Mouse (Mus musculus): ENCODE measurements at regions not wholly inside any gene's neighbourhood (a gene's known extent, or its start where the extent isn't known, plus 50 kb on each side); places are given as distances from the start of the nearest gene placed in this dataset.

DNA sequence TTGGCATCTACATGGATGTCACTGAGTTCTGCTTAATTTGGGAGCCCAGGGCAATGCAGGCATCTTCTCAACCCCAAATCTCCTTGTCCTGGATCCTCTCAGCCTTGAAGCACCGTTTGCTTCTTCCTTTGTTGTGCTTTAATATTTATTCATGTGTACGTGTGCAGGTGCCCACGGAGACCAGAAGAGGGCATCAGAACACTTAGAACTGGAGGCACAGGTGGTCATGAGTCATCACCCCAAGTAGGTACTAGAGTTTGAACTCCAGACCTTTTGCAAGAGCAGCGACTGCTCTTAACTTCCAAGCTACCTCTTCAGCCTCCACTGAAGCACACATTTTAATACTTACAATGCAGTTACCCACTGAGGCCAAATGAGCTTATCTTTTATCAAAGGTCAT is 403.0 kb upstream of the Slc35b3 start:
- DNase-seq (ENCODE audit: low spot score), result no peak
- intact Hi-C loops (cut with DNase I), result no loop called here

GRCm38 (mm10) chr13:39362536-39362935 is 401.9 kb upstream of the Slc35b3 start:
- no peak for DNase-seq (ENCODE audit: low spot score)
- intact Hi-C loops (cut with DNase I), result no loop called here

DNA sequence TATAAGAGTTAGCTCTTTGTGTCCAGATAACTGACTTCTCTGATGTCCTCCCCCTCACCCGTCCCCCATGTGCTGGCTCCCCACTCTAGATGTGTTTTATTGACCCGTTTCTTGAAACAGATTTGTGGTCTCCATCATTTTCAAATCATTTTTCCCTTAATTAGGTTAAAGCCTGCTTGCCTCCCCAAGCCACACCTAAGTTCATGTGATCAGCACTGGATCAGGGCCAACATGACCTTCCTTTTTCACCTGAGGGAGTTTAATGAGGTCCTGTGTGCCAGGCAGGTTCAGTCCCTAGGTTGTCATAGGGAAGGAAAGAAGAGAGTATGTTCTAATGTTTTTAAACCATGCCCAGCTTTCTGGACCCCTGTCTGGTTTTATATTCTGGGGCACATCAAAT is 390.9 kb upstream of the Slc35b3 start:
- no peak for DNase-seq (ENCODE audit: low spot score)
- intact Hi-C loops (cut with DNase I), result no loop called here

DNA sequence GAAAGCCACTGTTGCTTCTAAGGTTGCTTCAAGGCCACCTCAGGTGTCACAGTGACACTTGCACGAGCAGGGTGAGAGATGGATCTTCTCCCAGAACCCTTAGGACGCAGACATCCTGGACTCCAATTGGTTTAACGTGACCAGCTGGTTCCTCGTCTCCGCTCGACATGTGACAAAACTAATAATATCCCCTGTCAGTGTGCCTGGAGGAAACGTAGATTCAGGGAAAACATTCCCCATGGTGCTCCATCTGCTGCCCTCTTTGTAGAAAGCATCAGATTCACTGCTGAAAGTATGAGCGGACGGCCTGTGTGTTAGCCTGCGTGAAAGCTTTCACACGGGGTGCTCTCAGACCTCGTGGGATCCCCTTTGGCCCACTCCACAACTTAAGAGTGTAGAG is 390.0 kb upstream of the Slc35b3 start:
- DNase-seq (ENCODE audit: low spot score), result no peak
- intact Hi-C loops (cut with DNase I), result no loop called here

DNA sequence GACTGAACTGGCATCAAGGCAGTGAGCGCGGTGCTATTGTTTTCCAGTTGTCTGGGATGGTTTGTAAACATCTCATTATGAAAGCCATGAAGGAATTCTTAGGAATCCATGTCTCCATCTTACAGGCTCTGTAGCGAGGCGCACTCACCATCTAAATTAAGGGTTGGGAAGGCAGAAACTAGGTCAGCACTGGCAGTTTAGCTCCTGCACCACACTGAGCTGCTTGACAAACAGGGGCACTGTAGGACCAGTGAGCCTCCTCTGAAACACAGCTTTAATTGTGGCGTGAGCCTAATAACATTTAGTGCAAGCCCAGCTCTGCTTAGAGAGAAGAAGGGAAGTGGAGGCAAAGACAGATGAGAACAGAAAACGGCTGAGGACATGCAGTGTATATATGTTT is 387.1 kb upstream of the Slc35b3 start:
- no peak for DNase-seq (ENCODE audit: low spot score)
- intact Hi-C loops (cut with DNase I), result no loop called here

DNA sequence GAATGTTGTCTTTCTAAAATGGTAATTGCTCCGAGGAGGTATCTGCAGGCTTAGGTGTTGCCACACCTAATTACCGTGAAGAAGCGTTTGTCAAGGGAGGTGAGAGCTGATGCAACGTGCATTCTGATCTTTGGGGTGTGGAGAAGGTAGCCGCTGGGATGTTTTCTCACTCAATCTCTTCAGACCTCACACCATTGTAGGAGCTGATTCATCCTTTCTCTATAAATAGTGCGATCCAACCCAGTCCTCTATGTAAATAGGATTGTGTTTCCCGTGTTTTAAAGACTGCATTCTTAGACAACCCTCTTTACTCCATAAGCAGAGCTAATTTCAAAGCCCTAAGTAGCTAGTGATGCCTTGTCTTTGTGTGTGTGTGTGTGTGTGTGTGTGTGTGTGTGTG is 374.2 kb upstream of the Slc35b3 start:
- DNase-seq (ENCODE audit: low spot score), result no peak

GRCm38 (mm10) chr13:39329794-39330193 is 369.1 kb upstream of the Slc35b3 start:
- intact Hi-C loops (cut with DNase I), result no loop called here

More for the DNA sequence above, 374.2 kb upstream of the Slc35b3 start:
- intact Hi-C loops (cut with DNase I), result no loop called here

GRCm38 (mm10) chr13:39326176-39326575 is 365.5 kb upstream of the Slc35b3 start:
- intact Hi-C loops (cut with DNase I), result no loop called here
- DNase-seq (ENCODE audit: low spot score), result no peak

More at GRCm38 (mm10) chr13:39329794-39330193, 369.1 kb upstream of the Slc35b3 start:
- no peak for DNase-seq (ENCODE audit: low spot score)

- intact Hi-C loops (cut with DNase I), result no loop called here
- DNase-seq (ENCODE audit: low spot score), result no peak
Observed at GRCm38 (mm10) chr13:39321111-39321510, 360.4 kb upstream of the Slc35b3 start.

DNA sequence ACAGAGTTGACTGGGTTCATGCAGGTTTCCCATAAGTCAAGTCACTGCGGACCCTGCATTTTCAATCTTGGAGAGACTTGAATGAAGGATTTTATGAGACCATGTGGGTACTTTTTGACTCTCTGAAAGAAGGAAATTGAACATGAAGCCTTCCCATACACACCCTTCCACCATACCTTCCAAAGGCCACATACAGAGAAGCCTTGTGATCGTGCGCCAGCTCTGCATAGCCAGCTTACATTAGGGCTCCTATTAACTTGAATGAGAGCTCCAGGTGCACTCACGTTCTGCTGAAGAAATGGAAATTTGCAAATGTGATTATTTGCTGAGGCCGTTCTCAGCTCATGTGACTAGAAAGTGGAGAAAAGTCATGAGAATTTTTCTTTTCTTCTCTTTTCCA is 349.1 kb upstream of the Slc35b3 start:
- intact Hi-C loops (cut with DNase I), result no loop called here
- DNase-seq (ENCODE audit: low spot score), result no peak

DNA sequence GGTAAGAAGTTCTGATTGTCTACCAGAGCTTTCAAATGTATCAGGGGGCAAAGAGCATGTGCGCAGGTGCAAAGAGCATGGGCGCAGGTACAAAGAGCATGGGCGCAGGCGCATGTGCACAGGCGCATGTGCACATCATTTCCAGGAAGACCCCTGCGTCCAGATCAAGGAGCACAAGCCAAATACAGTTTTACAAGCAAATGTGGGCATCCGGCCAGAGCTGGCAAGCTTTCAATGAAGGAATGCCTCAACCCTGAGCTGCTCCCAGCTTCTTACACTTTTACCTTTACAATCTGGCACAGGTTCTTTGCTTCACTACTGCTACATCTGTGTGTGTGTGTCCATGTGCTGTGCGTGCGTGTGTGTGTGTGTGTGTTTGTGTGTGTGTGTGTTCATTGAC is 347.2 kb upstream of the Slc35b3 start:
- intact Hi-C loops (cut with DNase I), result no loop called here
- DNase-seq (ENCODE audit: low spot score), result no peak

- intact Hi-C loops (cut with DNase I), result no loop called here
- no peak for DNase-seq (ENCODE audit: low spot score)
Observed at GRCm38 (mm10) chr13:39306851-39307250, 346.2 kb upstream of the Slc35b3 start.

- intact Hi-C loops (cut with DNase I), result no loop called here
- no peak for DNase-seq (ENCODE audit: low spot score)
Observed at GRCm38 (mm10) chr13:39297129-39297528, 336.5 kb upstream of the Slc35b3 start.

DNA sequence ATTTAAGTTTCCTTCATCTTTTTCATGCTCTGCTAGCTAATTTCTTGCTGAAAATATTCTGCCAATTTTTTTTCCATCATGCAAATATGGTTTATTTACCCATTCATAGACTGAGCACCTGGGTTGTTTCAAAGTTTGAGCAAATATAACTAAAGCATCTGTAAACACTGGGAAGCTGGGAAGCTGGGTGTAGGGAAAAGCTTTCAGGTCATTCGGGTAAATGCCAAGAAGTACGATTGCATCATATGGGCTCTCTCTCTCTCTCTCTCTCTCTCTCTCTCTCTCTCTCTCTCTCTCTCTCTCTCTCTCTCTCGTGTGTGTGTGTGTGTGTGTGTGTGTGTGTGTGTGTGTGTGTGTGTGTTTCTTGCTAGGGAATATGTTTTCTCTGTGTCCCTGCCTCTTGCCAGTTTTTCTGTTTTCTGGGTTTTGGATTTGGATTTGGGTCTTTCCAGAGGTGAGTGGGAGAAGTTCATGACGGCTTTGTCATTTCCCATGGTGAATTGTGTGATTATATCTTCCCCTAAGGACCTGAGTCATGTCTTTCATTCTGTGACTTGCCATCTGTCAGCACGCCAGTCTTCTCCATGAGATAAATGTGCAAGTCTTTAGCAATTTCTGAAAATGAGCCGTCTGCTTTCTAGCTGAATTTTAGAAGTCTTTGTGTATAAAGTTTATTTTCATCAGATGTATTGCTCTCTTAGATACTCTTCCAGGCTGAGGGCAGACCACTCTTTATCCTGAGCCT is 329.7 kb upstream of the Slc35b3 start:
- intact Hi-C loops (cut with DNase I), result no loop called here
- no peak for DNase-seq (ENCODE audit: low spot score)

DNA sequence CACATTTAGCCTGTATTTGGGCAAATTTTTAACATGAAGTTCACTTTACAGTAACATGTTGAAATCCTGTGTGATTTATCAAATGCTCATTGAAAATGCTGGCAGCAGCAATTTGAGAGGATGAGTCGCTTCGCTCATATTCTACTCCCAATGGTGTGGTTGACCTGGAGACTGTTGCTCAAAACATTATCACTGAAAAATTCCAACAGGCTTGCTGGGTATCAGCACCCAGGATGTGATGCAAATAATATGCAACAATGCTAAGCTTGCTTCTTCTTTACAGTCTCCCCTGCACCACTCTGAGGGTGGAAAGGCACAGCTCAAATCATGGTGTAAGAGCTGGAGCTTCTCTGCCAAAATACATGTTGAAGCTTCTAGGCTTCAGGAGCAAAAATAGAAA is 321.6 kb upstream of the Slc35b3 start:
- no peak for DNase-seq (ENCODE audit: low spot score)
- intact Hi-C loops (cut with DNase I), result no loop called here

- intact Hi-C loops (cut with DNase I), result no loop called here
- DNase-seq (ENCODE audit: low spot score), result no peak
Observed at GRCm38 (mm10) chr13:39278101-39278500, 317.4 kb upstream of the Slc35b3 start.

GRCm38 (mm10) chr13:39266024-39266423 is 305.3 kb upstream of the Slc35b3 start:
- DNase-seq (ENCODE audit: low spot score), result no peak
- intact Hi-C loops (cut with DNase I), result no loop called here

DNA sequence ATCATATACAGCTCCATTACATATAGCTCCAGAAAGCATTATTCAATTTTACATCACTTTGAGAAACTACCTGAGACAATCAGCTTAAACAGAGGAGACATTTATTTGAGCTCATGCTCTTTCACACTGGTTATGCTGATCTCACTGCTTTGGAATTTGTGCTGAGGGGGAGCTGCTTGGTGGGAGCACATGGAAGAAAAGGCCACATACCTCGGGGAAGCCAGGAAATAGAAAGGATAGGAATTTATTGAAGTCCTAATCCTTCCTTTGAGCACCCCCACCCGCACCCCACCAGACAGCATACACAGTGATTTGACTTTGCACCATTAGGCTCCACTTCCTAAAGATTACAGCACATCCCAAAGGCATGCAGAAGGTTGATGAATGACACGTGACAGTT is 296.0 kb upstream of the Slc35b3 start:
- intact Hi-C loops (cut with DNase I), result no loop called here

DNA sequence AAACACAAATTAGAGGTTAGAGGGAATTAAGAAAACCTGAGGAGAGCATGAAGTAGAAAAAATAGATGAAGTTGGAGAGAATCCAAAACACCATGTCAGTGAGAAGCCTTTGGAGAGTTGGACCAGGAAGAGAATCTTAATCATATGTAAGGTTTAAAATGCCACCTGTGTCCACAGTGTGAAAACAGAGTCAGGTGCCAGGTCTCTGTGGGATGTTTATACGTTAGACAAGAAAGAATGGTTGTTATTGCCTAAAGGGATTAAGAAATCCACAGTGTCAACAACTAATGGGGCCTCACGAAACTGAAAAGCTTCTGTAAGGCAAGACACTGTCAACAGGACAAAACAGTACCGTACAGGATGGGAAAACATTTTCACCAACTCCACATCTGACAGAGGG is 294.7 kb upstream of the Slc35b3 start:
- intact Hi-C loops (cut with DNase I), result no loop called here
- DNase-seq (ENCODE audit: low spot score), result no peak

More for the DNA sequence above, 296.0 kb upstream of the Slc35b3 start:
- DNase-seq (ENCODE audit: low spot score), result no peak

DNA sequence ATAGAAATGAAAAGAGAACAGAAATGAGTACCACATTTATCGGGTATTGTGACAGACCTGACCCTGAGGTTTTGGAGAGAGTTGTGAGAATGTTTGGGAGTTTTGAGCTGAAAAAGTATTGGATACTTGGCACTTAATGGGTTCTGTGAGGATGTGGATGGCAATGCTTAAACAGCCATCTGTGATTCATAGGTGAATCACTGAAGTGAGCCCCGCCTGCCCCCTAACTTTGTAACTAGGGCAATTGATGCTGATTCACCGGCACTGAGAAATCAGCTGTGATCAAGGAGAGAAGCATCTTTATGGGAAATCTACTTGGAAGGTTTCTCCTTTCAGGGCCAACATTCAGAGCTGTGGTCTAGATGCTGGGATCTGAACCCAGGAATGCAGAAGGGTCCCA is 291.9 kb upstream of the Slc35b3 start:
- intact Hi-C loops (cut with DNase I), result no loop called here
- DNase-seq (ENCODE audit: low spot score), result no peak

- intact Hi-C loops (cut with DNase I), result no loop called here
- no peak for DNase-seq (ENCODE audit: low spot score)
Observed at GRCm38 (mm10) chr13:39250096-39250495, 289.4 kb upstream of the Slc35b3 start.

DNA sequence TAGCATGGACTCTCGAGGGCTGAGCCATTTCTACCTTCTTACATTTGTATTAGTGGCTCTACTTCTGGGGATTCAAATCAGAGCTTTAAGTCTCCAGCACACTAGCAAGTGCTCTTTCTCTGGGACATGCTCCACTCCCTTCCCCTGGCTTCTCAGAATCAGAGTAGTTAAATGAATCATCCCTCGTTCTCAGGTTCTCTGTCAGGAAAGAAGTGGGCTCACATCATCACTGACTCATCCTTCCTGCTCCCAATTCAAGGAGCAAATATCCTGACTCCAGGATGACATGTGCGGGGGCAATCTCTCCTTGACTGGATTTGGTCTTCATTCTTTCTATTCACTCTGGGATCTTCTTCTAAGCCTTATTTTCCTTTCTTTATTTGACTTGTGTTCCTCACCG is 266.2 kb upstream of the Slc35b3 start:
- intact Hi-C loops (cut with DNase I), result no loop called here
- no peak for DNase-seq (ENCODE audit: low spot score)

Measured in heart, postnatal 25 days (tissue).